Mouse (Mus musculus): ENCODE data around the gene Nkx3-2. TPM values are rescaled to one million over a fixed set of nuclear protein-coding genes. Genes with fewer than 3 reads are reported as not detected.

Gene Nkx3-2
- total RNA-seq (2012; rRNA removed): 0.13 TPM in 1 of 2 replicates, not detected in the other

DNA sequence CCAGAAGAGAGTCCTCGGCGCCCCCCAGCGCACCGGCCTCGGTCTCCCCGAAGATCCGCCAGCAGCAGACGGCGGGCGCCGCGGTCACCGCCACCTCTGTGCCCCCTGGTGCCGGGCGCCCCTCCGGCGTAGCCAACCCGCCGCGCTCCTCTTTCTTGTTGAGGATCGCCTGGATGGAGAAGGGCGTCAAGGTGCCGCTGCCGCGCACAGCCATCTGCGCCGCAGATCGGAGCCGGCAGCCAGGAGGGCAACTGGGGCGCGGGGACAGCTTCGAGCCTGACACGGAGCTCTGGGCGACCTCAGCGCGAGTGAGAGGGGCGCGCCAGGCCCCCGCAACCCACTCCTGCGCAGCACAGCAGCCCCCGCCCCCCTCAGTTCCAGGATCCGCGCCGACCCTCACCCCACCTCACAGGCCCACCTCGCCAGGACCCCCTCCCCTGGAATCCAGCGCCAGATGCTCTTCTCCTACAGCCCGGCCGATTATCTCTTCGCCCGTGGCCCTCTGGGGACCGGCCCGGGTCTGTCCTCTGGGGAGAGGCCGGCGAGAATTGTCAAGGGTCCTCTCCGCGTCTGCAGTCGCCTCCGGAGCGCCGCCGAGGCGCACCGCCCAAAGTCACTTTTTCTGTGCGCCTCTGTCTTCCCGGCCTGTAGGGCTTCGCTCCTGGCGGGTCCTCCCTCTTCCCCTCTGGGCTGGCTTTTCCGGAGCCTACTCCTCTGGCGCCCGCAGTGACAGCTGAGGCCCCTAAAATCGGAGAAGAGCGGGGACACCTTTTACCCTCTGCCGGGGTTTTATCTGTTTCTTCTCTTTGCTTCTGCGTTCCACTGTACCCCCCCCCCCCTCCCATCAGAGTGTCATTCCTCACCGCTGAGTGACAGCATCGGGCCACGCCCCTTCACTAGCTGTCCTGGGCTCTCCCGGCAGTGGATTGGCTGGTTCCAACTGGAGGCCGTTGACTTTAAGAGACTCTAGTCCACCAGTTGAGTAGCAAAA, at the start of gene Nkx3-2:
TSS of gene Nkx3-2 (minus strand) at position 771 of the 991 bp plus-strand sequence.
- no peak for TF ChIP-seq CHD2 (IDR thresholded peaks at IDR 0.05; ENCODE audit: low read depth, low read length)
- no peak for TF ChIP-seq ZNF384 (IDR thresholded peaks at IDR 0.05; ENCODE audit: low read depth, low read length)
- no peak for TF ChIP-seq ZC3H11A (IDR thresholded peaks at IDR 0.05; ENCODE audit: borderline replicate concordance, low read depth, low read length)
- no peak for TF ChIP-seq MAFK (IDR thresholded peaks at IDR 0.05; ENCODE audit: insufficient read depth, low read depth, low read length)
- TF ChIP-seq HCFC1 (IDR thresholded peaks at IDR 0.05; ENCODE audit: borderline replicate concordance, insufficient read depth, low read length): no peak
- no peaks in the 10 kb centered on the region for H3K36me3 ChIP-seq (ENCODE audit: control insufficient read depth, insufficient read depth, low read length, poor library complexity, severe bottlenecking)
- in situ Hi-C loops (cut with MboI; ENCODE audit: low sequenced_read_pairs in 2 of 2, unreplicated experiment in 2 of 2): no loop called here
- no peak within 1 kb of the TSS for H3K27ac ChIP-seq (ENCODE audit: insufficient read depth, low read depth, low read length, poor library complexity, severe bottlenecking)
- H3K4me1 ChIP-seq (ENCODE audit: control insufficient read depth in 2 of 2, insufficient read depth in 2 of 2, low read length in 2 of 2, poor library complexity in 1 of 2): peaks cover 0 to 8% of the 10 kb centered on the region in 2 experiments; a peak in 2 of 4 replicates
- H3K9me3 ChIP-seq (ENCODE audit: control insufficient read depth, insufficient read depth, low read depth, low read length): no peaks in the 10 kb centered on the region
- peak; percentile 75 for DNase-seq (ENCODE audit: low read depth, low spot score)
- H3K4me3 ChIP-seq (ENCODE audit: insufficient read depth in 1 of 2, low read depth in 1 of 2, low read length in 2 of 2, poor library complexity in 1 of 2, severe bottlenecking in 1 of 2): peak within 1 kb of the TSS; percentile 55 to 67
- peak within 1 kb of the TSS; percentile 28; the same call in 1 of the 2 replicates for H3K9ac ChIP-seq (ENCODE audit: insufficient read depth, low read depth, low read length, poor library complexity, severe bottlenecking)

DNA sequence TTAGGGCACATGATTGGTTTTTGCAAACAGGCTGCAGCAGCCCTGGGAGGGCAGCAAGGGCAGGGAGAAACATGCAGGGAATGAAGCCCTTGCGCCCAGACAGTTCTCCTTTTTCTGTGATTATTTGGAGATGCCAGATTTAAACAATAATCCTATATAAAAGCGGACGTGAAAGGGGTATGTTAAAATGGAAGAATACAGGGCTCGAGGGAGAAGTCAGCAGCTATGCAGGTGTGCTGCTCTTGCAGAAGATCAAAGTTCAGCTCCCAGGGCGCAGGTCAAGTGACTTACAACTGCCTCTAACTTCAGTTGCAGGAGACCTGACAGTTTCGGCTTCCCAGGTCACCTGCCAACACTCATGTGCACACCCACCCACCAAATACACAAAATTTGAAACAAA, 48.2 kb upstream of the Nkx3-2 start:
- Histone ChIP-seq H3K4me3 (ENCODE audit: insufficient read depth in 1 of 2, low read depth in 1 of 2, low read length in 2 of 2, poor library complexity in 1 of 2, severe bottlenecking in 1 of 2) (no peak overlapping the region), H3K9me3 (ENCODE audit: control insufficient read depth, insufficient read depth, low read depth, low read length) (no peaks in the 10 kb centered on the region), H3K9ac (ENCODE audit: insufficient read depth, low read depth, low read length, poor library complexity, severe bottlenecking) (no peak overlapping the region), H3K4me1 (ENCODE audit: control insufficient read depth in 2 of 2, insufficient read depth in 2 of 2, low read length in 2 of 2, poor library complexity in 1 of 2) (no peaks in the 10 kb centered on the region), H3K27ac (ENCODE audit: insufficient read depth, low read depth, low read length, poor library complexity, severe bottlenecking) (no peak overlapping the region), H3K36me3 (ENCODE audit: control insufficient read depth, insufficient read depth, low read length, poor library complexity, severe bottlenecking) (peaks cover 19% of the 10 kb centered on the region)
- no peak for DNase-seq (ENCODE audit: low read depth, low spot score)
- TF ChIP-seq HCFC1 (IDR thresholded peaks at IDR 0.05; ENCODE audit: borderline replicate concordance, insufficient read depth, low read length) (no peak), CHD2 (IDR thresholded peaks at IDR 0.05; ENCODE audit: low read depth, low read length) (no peak)
- in situ Hi-C loops (cut with MboI; ENCODE audit: low sequenced_read_pairs in 2 of 2, unreplicated experiment in 2 of 2): loop anchor here in 1 of 2 experiments (25.0 kb wide), 1 partner anchor 100 kb away; the partner anchor contains the start of gene Rab28

DNA sequence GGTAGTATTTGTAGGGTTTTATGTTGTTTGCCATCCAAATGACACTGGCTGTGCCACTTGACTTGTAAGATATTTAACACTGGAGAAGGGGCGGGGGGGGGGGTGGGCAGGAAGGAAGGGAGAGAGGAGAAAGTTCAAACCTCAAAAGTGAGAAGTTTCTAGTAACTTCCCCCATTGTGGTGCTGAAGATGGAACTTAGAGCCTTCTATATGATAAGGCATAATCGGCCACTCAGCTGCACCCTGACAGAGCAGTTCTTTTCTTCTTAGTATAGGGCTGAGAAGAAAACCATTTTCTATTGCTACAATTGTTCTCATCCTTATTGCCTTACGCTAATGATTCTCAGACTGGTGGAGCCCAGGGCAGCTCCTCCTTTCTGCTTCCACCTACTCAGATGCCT, 47.0 kb upstream of the Nkx3-2 start:
- H3K9me3 ChIP-seq (ENCODE audit: control insufficient read depth, insufficient read depth, low read depth, low read length): no peaks in the 10 kb centered on the region
- no peaks in the 10 kb centered on the region for H3K4me1 ChIP-seq (ENCODE audit: control insufficient read depth in 2 of 2, insufficient read depth in 2 of 2, low read length in 2 of 2, poor library complexity in 1 of 2)
- H3K36me3 ChIP-seq (ENCODE audit: control insufficient read depth, insufficient read depth, low read length, poor library complexity, severe bottlenecking): peaks cover 7% of the 10 kb centered on the region
- TF ChIP-seq MAFK (IDR thresholded peaks at IDR 0.05; ENCODE audit: insufficient read depth, low read depth, low read length) (no peak), ZC3H11A (IDR thresholded peaks at IDR 0.05; ENCODE audit: borderline replicate concordance, low read depth, low read length) (no peak)
- DNase-seq (ENCODE audit: low read depth, low spot score): no peak
- H3K4me3 ChIP-seq (ENCODE audit: insufficient read depth in 1 of 2, low read depth in 1 of 2, low read length in 2 of 2, poor library complexity in 1 of 2, severe bottlenecking in 1 of 2): no peak overlapping the region
- H3K9ac ChIP-seq (ENCODE audit: insufficient read depth, low read depth, low read length, poor library complexity, severe bottlenecking): no peak overlapping the region
- H3K27ac ChIP-seq (ENCODE audit: insufficient read depth, low read depth, low read length, poor library complexity, severe bottlenecking): no peak overlapping the region
- in situ Hi-C loops (cut with MboI; ENCODE audit: low sequenced_read_pairs in 2 of 2, unreplicated experiment in 2 of 2): loop anchor here in 1 of 2 experiments (25.0 kb wide), 1 partner anchor 99 kb away; the partner anchor contains the start of gene Rab28

DNA sequence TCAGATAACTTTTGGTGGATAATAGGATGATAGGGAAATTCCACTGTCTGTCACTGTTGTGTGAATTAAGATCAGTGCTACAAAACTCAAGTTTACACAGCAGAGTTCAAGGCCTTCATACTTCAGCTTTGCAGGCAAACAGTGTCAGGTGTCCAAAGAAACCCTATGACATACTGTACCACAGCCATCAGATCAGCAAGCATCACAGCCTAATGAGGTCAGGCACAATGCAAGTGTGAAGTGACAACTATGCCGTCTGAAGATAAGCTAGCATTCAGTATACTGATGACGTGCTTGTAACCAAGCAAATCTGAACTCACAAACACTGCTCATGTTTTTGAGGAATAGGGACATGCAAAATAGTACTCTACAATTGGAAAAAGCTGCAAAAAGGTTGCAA, 43.1 kb upstream of the Nkx3-2 start:
- H3K4me3 ChIP-seq (ENCODE audit: insufficient read depth in 1 of 2, low read depth in 1 of 2, low read length in 2 of 2, poor library complexity in 1 of 2, severe bottlenecking in 1 of 2): no peak overlapping the region
- in situ Hi-C loops (cut with MboI; ENCODE audit: low sequenced_read_pairs in 2 of 2, unreplicated experiment in 2 of 2): loop anchor here in 1 of 2 experiments (25.0 kb wide), 1 partner anchor 95 kb away; the partner anchor contains the start of gene Rab28
- H3K27ac ChIP-seq (ENCODE audit: insufficient read depth, low read depth, low read length, poor library complexity, severe bottlenecking): no peak overlapping the region
- H3K36me3 ChIP-seq (ENCODE audit: control insufficient read depth, insufficient read depth, low read length, poor library complexity, severe bottlenecking): peaks cover 4% of the 10 kb centered on the region
- H3K9me3 ChIP-seq (ENCODE audit: control insufficient read depth, insufficient read depth, low read depth, low read length): no peaks in the 10 kb centered on the region
- no peak for DNase-seq (ENCODE audit: low read depth, low spot score)
- H3K9ac ChIP-seq (ENCODE audit: insufficient read depth, low read depth, low read length, poor library complexity, severe bottlenecking): no peak overlapping the region
- TF ChIP-seq HCFC1 (IDR thresholded peaks at IDR 0.05; ENCODE audit: borderline replicate concordance, insufficient read depth, low read length) (no peak), CHD2 (IDR thresholded peaks at IDR 0.05; ENCODE audit: low read depth, low read length) (no peak), ZNF384 (IDR thresholded peaks at IDR 0.05; ENCODE audit: low read depth, low read length) (no peak), MAFK (IDR thresholded peaks at IDR 0.05; ENCODE audit: insufficient read depth, low read depth, low read length) (no peak), ZC3H11A (IDR thresholded peaks at IDR 0.05; ENCODE audit: borderline replicate concordance, low read depth, low read length) (no peak)
- no peaks in the 10 kb centered on the region for H3K4me1 ChIP-seq (ENCODE audit: control insufficient read depth in 2 of 2, insufficient read depth in 2 of 2, low read length in 2 of 2, poor library complexity in 1 of 2)
